Mouse (Mus musculus): ENCODE data around the gene Sox4. TPM values are rescaled to one million over a fixed set of nuclear protein-coding genes. Genes with fewer than 3 reads are reported as not detected.

Sox4 gene
- total and polyA plus RNA-seq, 3 experiments, result not detected

GRCm38 (mm10) chr13:28947740-28948441 lies 5.6 kb downstream of the Sox4 start:
- Histone ChIP-seq H3K79me2 (ENCODE audit: control insufficient read depth, insufficient read depth, low read length, poor library complexity) (no peaks in the 10 kb centered on the region), H3K9ac (ENCODE audit: control insufficient read depth, low read depth, low read length, poor library complexity, severe bottlenecking) (no peak overlapping the region), H3K4me1 (ENCODE audit: control insufficient read depth in 1 of 2, insufficient read depth in 2 of 2, low read length in 2 of 2) (no peaks in the 10 kb centered on the region), H3K27me3 (ENCODE audit: control insufficient read depth in 1 of 2, insufficient read depth in 2 of 2, low read length in 2 of 2) (no peaks in the 10 kb centered on the region), H3K4me3 (ENCODE audit: control insufficient read depth in 1 of 2, insufficient read depth in 1 of 2, low read depth in 2 of 2, low read length in 2 of 2) (no peak overlapping the region), H3K36me3 (ENCODE audit: control insufficient read depth in 1 of 2, insufficient read depth in 2 of 2, low read length in 2 of 2) (no peaks in the 10 kb centered on the region), H3K9me3 (replicated peaks; ENCODE audit: insufficient read depth, low read length) (no peaks in the 10 kb centered on the region), H3K27ac (ENCODE audit: control insufficient read depth, low read depth, low read length) (no peak overlapping the region)
- no peak for DNase-seq (ENCODE audit: low read depth, low spot score)
- no peak for TF ChIP-seq USF1 (IDR thresholded peaks at IDR 0.05; ENCODE audit: low read depth, low read length)
- no peak for TF ChIP-seq MAZ (IDR thresholded peaks at IDR 0.05; ENCODE audit: low read depth, low read length)
- TF ChIP-seq TAL1 (IDR thresholded peaks at IDR 0.05; ENCODE audit: low read length), result no peak
- no peak for TF ChIP-seq GABPA (IDR thresholded peaks at IDR 0.05; ENCODE audit: low read depth, low read length)
- TF ChIP-seq KAT2A (conservative IDR thresholded peaks at IDR 0.05; ENCODE audit: low read depth, low read length), result no peak
- no peak for TF ChIP-seq ETS1 (IDR thresholded peaks at IDR 0.05; ENCODE audit: low read depth, low read length)
- TF ChIP-seq CTCF (IDR thresholded peaks at IDR 0.05 in 2 of 3, conservative IDR thresholded peaks at IDR 0.05 in 1 of 3; ENCODE audit: control insufficient read depth in 1 of 3, insufficient read depth in 1 of 3, low read depth in 2 of 3, low read length in 3 of 3, poor library complexity in 1 of 3, severe bottlenecking in 1 of 3), result no peak
- no peak for TF ChIP-seq HCFC1 (IDR thresholded peaks at IDR 0.05; ENCODE audit: low read depth, low read length)
- TF ChIP-seq ZMIZ1 (IDR thresholded peaks at IDR 0.05; ENCODE audit: low read depth, low read length), result no peak
- no peak for TF ChIP-seq USF2 (IDR thresholded peaks at IDR 0.05; ENCODE audit: borderline replicate concordance in 1 of 2, insufficient read depth in 1 of 2, low read depth in 1 of 2, low read length in 2 of 2)
- TF ChIP-seq RCOR1 (IDR thresholded peaks at IDR 0.05; ENCODE audit: low read depth, low read length), result no peak
- TF ChIP-seq CHD1 (IDR thresholded peaks at IDR 0.05; ENCODE audit: low read depth, low read length), result no peak

- no peaks in the 10 kb centered on the region for H3K9me3 ChIP-seq (replicated peaks; ENCODE audit: insufficient read depth, low read length)
- H3K27ac ChIP-seq (ENCODE audit: control insufficient read depth, low read depth, low read length), result no peak overlapping the region
- no peaks in the 10 kb centered on the region for H3K4me1 ChIP-seq (ENCODE audit: control insufficient read depth in 1 of 2, insufficient read depth in 2 of 2, low read length in 2 of 2)
- H3K79me2 ChIP-seq (ENCODE audit: control insufficient read depth, insufficient read depth, low read length, poor library complexity), result no peaks in the 10 kb centered on the region
- DNase-seq (ENCODE audit: low read depth, low spot score), result no peak
- H3K27me3 ChIP-seq (ENCODE audit: control insufficient read depth in 1 of 2, insufficient read depth in 2 of 2, low read length in 2 of 2), result no peaks in the 10 kb centered on the region
- H3K4me3 ChIP-seq (ENCODE audit: control insufficient read depth in 1 of 2, insufficient read depth in 1 of 2, low read depth in 2 of 2, low read length in 2 of 2), result no peak overlapping the region
- H3K9ac ChIP-seq (ENCODE audit: control insufficient read depth, low read depth, low read length, poor library complexity, severe bottlenecking), result no peak overlapping the region
- H3K36me3 ChIP-seq (ENCODE audit: control insufficient read depth in 1 of 2, insufficient read depth in 2 of 2, low read length in 2 of 2), result no peaks in the 10 kb centered on the region
- TF ChIP-seq POLR2AphosphoS2 (IDR thresholded peaks at IDR 0.05; ENCODE audit: low read length) (no peak), TAL1 (IDR thresholded peaks at IDR 0.05; ENCODE audit: low read length) (no peak), USF1 (IDR thresholded peaks at IDR 0.05; ENCODE audit: low read depth, low read length) (no peak), MYB (IDR thresholded peaks at IDR 0.05; ENCODE audit: low read depth, low read length) (no peak), GATA1 (IDR thresholded peaks at IDR 0.05; ENCODE audit: low read depth, low read length) (no peak), POLR2AphosphoS5 (IDR thresholded peaks at IDR 0.05; ENCODE audit: borderline replicate concordance, low read depth, low read length) (no peak), RAD21 (IDR thresholded peaks at IDR 0.05; ENCODE audit: low read depth, low read length) (no peak), NRF1 (IDR thresholded peaks at IDR 0.05; ENCODE audit: insufficient read depth, low read depth, low read length, poor library complexity, severe bottlenecking) (no peak), ETS1 (IDR thresholded peaks at IDR 0.05; ENCODE audit: low read depth, low read length) (no peak), ELF1 (IDR thresholded peaks at IDR 0.05; ENCODE audit: low read depth, low read length) (no peak), MAX (IDR thresholded peaks at IDR 0.05; ENCODE audit: low read length) (no peak), TBP (IDR thresholded peaks at IDR 0.05; ENCODE audit: low read depth, low read length) (no peak)
Observed at GRCm38 (mm10) chr13:28946565-28947135, 6.9 kb downstream of the Sox4 start.
